Mouse (Mus musculus) kidney, embryonic 15.5 days (tissue): ENCODE measurements at regions not wholly inside any gene's neighbourhood (a gene's known extent, or its start where the extent isn't known, plus 50 kb on each side); places are given as distances from the start of the nearest gene placed in this dataset.

ENCODE experiments used
- ATAC-seq: fragments of 200-750 bp; cut with Nextera tagmentation; replicated peaks from 2 replicates; pipeline ENCODE4 v1.8.0; 2017; ENCODE audit warnings: moderate TSS enrichment; ENCODE audit not compliant: low FRiP score
- H3K27ac ChIP-seq: fragments of 300-500 bp; sonication (generic); 2 replicates; pipeline ENCODE4 v1.5.1; 2015; ENCODE audit warnings: mild to moderate bottlenecking, inconsistent platforms
- H3K27me3 ChIP-seq: fragments of 300-500 bp; sonication (generic); 2 replicates; pipeline ENCODE4 v1.6.1; 2015; ENCODE audit warnings: inconsistent platforms
- H3K36me3 ChIP-seq: fragments of 300-500 bp; sonication (generic); 2 replicates; pipeline ENCODE4 v1.6.1; 2015; ENCODE audit warnings: inconsistent platforms
- H3K4me1 ChIP-seq: fragments of 300-500 bp; sonication (generic); 2 replicates; pipeline ENCODE4 v1.6.1; 2015; ENCODE audit warnings: inconsistent platforms
- H3K4me2 ChIP-seq: fragments of 300-500 bp; sonication (generic); 2 replicates; pipeline ENCODE4 v1.6.1; 2015; ENCODE audit warnings: moderate library complexity, mild to moderate bottlenecking, inconsistent platforms
- H3K4me3 ChIP-seq: fragments of 300-500 bp; sonication (generic); replicated peaks from 2 replicates; pipeline ENCODE4 v1.5.1; 2015; ENCODE audit warnings: mild to moderate bottlenecking, inconsistent platforms
- H3K9ac ChIP-seq: fragments of 300-500 bp; sonication (generic); 2 replicates; pipeline ENCODE4 v1.6.1; 2015; ENCODE audit warnings: mild to moderate bottlenecking, inconsistent platforms
- H3K9me3 ChIP-seq: fragments of 300-500 bp; sonication (generic); replicated peaks from 2 replicates; pipeline ENCODE4 v1.6.1; 2016; ENCODE audit warnings: inconsistent platforms
- WGBS: fragments of 180-500 bp; shearing (Covaris S2); methylation state at CpG from one replicate; pipeline ENCODE4 v1.1.7; 2015; ENCODE audit warnings: mixed read lengths; 5-methylcytosine and 5-hydroxymethylcytosine counted together

DNA sequence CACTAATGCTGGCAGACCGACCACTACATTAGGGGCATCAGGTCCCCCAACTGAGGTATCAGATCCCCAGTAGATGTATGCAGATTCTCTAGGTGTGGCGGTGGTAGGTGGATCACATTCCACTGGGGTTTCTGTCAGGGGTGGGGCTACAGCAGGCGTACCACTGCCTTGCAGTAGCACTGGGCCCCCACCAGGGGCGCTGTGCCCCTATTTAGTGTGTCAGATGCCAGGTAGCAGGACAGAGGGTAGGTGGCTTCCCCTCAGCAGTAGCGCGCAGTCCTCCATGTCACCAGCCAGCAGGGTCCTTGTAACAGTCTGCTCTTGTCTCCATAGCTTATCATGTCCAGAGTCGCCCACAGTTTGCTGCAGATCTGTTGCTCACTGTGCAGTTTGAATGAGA is 169.9 kb upstream of the Kcnab2 start:
- 0 out of 2 replicates have a peak, but pooled peaks have one; percentile 26 for ATAC-seq
- Histone ChIP-seq H3K27ac (no peak overlapping the region), H3K9ac (no peak overlapping the region), H3K4me1 (peaks cover 12% of the 10 kb centered on the region), H3K4me3 (no peak overlapping the region), H3K36me3 (no peaks in the 10 kb centered on the region), H3K27me3 (no peaks in the 10 kb centered on the region), H3K9me3 (no peaks in the 10 kb centered on the region), H3K4me2 (no peak overlapping the region)
- 48% methylated on average over 7 of the region's 7 CpGs for WGBS

DNA sequence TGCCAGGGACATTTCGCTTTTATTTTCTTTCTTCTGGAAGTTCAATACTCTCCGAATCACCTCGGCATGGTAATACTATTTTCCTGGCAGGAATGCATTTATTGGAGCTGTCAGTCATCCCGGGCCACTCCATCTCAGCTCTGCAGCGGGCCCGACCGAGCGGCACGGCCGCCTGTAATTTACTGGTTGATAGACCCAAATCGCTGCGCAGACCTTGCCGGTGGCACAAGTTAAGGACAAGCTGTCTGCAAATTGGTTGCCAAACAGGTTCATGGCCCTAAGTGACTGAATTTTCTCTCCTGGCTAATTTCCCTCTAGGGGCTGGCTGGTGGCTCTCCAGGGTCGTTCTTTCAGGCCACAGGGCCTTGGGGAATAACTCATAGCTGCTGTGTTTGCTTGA is 169.4 kb upstream of the Kcnab2 start:
- H3K36me3 ChIP-seq = no peaks in the 10 kb centered on the region
- H3K27ac ChIP-seq = no peak overlapping the region
- peaks cover 12% of the 10 kb centered on the region for H3K4me1 ChIP-seq
- no peak overlapping the region for H3K4me3 ChIP-seq
- no peaks in the 10 kb centered on the region for H3K27me3 ChIP-seq
- WGBS = 81% methylated on average over 14 of the region's 14 CpGs
- no peak overlapping the region for H3K9ac ChIP-seq
- H3K9me3 ChIP-seq = no peaks in the 10 kb centered on the region
- no peak overlapping the region for H3K4me2 ChIP-seq
- ATAC-seq = no peak

GRCm38 (mm10) chr4:152637088-152637487 is 159.4 kb upstream of the Kcnab2 start:
- no peaks in the 10 kb centered on the region for H3K27me3 ChIP-seq
- no peak overlapping the region for H3K4me2 ChIP-seq
- peaks cover 16% of the 10 kb centered on the region; the same call in 1 of the 2 replicates for H3K4me1 ChIP-seq
- H3K36me3 ChIP-seq = no peaks in the 10 kb centered on the region
- H3K9ac ChIP-seq = no peak overlapping the region
- H3K27ac ChIP-seq = no peak overlapping the region
- H3K4me3 ChIP-seq = no peak overlapping the region
- WGBS = 72% methylated on average over 6 of the region's 6 CpGs
- no peaks in the 10 kb centered on the region for H3K9me3 ChIP-seq
- no peak for ATAC-seq

- H3K27ac ChIP-seq = peak overlapping the region; percentile 30; the same call in 1 of the 2 replicates
- no peak overlapping the region for H3K9ac ChIP-seq
- H3K4me2 ChIP-seq = no peak overlapping the region
- peak; percentile 37; the same call in 1 of the 2 replicates for ATAC-seq
- WGBS = 18% methylated on average over 6 of the region's 6 CpGs
- H3K4me3 ChIP-seq = no peak overlapping the region
- no peaks in the 10 kb centered on the region for H3K9me3 ChIP-seq
- no peaks in the 10 kb centered on the region for H3K36me3 ChIP-seq
- peaks cover 16% of the 10 kb centered on the region; the same call in 1 of the 2 replicates for H3K4me1 ChIP-seq
- H3K27me3 ChIP-seq = no peaks in the 10 kb centered on the region
Measured at GRCm38 (mm10) chr4:152633896-152634295, 156.2 kb upstream of the Kcnab2 start.

DNA sequence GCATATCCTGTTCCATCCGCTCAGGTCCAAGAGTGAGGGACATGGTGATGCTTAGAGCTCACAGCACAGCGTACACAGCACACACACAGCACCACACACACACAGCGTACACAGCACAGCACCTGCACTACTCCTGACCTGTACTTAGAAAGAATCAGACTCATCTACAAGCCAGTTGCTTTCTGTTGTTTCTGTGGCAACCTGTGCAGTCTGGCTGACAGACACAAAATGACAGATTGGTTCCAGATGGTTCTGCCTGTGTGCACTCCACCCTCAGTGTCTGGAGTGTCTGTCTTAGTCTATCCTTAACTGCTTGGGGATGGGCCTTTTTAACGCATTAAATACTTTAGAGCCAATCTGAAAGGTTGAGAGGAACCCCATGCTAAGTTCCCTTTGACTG is 150.4 kb upstream of the Kcnab2 start:
- Histone ChIP-seq H3K9me3 (no peaks in the 10 kb centered on the region), H3K4me3 (no peak overlapping the region), H3K27me3 (0 out of 2 replicates have a peak, but pooled peaks cover 3% of the 10 kb centered on the region), H3K4me2 (no peak overlapping the region), H3K27ac (no peak overlapping the region), H3K36me3 (no peaks in the 10 kb centered on the region), H3K4me1 (peaks cover 23% of the 10 kb centered on the region), H3K9ac (no peak overlapping the region)
- no peak for ATAC-seq
- 80% methylated on average over 4 of the region's 4 CpGs for WGBS

GRCm38 (mm10) chr4:152625032-152626003 is 147.6 kb upstream of the Kcnab2 start:
- Histone ChIP-seq H3K36me3 (no peaks in the 10 kb centered on the region), H3K4me2 (peak overlapping the region; percentile 46), H3K9ac (no peak overlapping the region), H3K9me3 (no peaks in the 10 kb centered on the region), H3K27ac (peak overlapping the region; percentile 3; the same call in 1 of the 2 replicates), H3K4me3 (no peak overlapping the region), H3K4me1 (peaks cover 17% of the 10 kb centered on the region), H3K27me3 (peaks cover 7% of the 10 kb centered on the region; the same call in 1 of the 2 replicates)
- peak; percentile 80 for ATAC-seq
- WGBS = 5% methylated on average over 22 of the region's 22 CpGs

GRCm38 (mm10) chr4:152622022-152622777 is 144.5 kb upstream of the Kcnab2 start:
- Histone ChIP-seq H3K4me3 (no peak overlapping the region), H3K27me3 (peaks cover 7% of the 10 kb centered on the region; the same call in 1 of the 2 replicates), H3K27ac (no peak overlapping the region), H3K4me1 (peaks cover 17% of the 10 kb centered on the region), H3K4me2 (no peak overlapping the region), H3K9me3 (no peaks in the 10 kb centered on the region), H3K9ac (no peak overlapping the region), H3K36me3 (no peaks in the 10 kb centered on the region)
- 65% methylated on average over 9 of the region's 9 CpGs for WGBS
- ATAC-seq = no peak

DNA sequence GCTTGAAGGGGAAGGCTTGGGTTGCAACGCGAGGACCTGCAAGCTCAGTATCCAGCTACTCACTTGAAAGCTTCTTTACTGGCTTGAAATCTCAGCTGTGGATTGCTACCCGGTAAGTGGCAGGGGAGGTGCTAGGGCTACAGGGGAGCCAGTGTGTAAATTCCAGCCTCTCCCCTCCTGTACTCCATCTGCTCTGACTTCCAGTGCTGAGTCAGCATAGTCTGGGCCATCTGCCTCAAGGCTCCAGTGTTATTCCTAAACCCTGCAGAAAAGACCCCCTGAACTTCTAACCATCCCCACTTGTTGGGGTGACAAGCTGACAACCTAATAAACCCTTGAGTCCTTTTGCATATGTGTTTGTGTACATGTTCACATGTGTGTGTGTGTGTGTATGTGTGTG is 140.0 kb upstream of the Kcnab2 start:
- no peak overlapping the region for H3K4me2 ChIP-seq
- 31% methylated on average over 3 of the region's 3 CpGs for WGBS
- no peaks in the 10 kb centered on the region for H3K9me3 ChIP-seq
- H3K4me3 ChIP-seq = no peak overlapping the region
- no peak overlapping the region for H3K27ac ChIP-seq
- no peak for ATAC-seq
- no peaks in the 10 kb centered on the region for H3K36me3 ChIP-seq
- H3K27me3 ChIP-seq = peaks cover 3% of the 10 kb centered on the region; the same call in 1 of the 2 replicates
- no peak overlapping the region for H3K9ac ChIP-seq
- H3K4me1 ChIP-seq = no peaks in the 10 kb centered on the region

- H3K27ac ChIP-seq = no peak overlapping the region
- no peaks in the 10 kb centered on the region for H3K4me1 ChIP-seq
- no peaks in the 10 kb centered on the region for H3K27me3 ChIP-seq
- no peak for ATAC-seq
- no peak overlapping the region for H3K4me2 ChIP-seq
- 88% methylated on average over 2 of the region's 2 CpGs for WGBS
- H3K36me3 ChIP-seq = no peaks in the 10 kb centered on the region
- no peak overlapping the region for H3K9ac ChIP-seq
- H3K4me3 ChIP-seq = no peak overlapping the region
- H3K9me3 ChIP-seq = no peaks in the 10 kb centered on the region
Measured at GRCm38 (mm10) chr4:152615155-152615554, 137.5 kb upstream of the Kcnab2 start.

DNA sequence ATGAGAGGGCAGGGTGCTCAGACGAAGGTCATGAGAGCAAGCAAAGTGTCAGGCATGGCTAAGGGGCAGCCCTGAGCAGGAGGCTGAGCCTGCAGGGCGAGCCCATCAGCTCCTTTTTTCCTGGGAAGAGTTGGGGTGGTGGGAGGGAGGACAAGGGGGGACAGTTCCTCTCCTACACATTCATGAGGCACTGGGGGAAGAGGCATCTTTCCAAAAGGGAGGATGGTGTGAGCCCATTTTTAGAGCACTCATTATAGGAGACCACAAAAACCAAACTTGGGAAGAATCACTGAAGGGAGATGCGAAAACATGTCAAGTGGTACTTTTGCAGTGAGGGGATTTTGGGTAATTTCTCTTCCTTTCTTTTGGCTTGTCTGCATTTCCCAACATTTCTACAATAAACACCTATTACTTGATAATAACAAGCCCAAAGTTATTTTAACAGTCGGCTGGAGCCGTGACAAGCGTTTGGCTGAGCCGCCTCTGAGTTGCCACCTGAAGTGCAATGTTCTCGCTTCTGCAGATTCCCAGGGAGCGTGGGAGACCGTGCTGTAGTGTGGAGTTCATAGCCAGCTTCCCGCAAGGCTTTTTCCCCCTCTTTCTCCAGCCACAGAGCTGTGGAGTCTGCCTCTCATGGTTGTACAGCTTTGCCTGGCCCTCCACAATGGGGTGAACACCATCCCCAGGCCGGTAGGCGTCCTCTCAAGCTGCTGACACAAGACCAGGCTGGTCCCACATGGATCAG is 136.9 kb upstream of the Kcnab2 start:
- Histone ChIP-seq H3K4me1 (no peaks in the 10 kb centered on the region), H3K9ac (no peak overlapping the region), H3K9me3 (no peaks in the 10 kb centered on the region), H3K27me3 (no peaks in the 10 kb centered on the region), H3K4me3 (no peak overlapping the region), H3K27ac (no peak overlapping the region), H3K4me2 (no peak overlapping the region), H3K36me3 (no peaks in the 10 kb centered on the region)
- 85% methylated on average over 13 of the region's 13 CpGs for WGBS
- no peak for ATAC-seq
